Mouse (Mus musculus): Measurements from ENCODE around the gene Plscr1.

DNA sequence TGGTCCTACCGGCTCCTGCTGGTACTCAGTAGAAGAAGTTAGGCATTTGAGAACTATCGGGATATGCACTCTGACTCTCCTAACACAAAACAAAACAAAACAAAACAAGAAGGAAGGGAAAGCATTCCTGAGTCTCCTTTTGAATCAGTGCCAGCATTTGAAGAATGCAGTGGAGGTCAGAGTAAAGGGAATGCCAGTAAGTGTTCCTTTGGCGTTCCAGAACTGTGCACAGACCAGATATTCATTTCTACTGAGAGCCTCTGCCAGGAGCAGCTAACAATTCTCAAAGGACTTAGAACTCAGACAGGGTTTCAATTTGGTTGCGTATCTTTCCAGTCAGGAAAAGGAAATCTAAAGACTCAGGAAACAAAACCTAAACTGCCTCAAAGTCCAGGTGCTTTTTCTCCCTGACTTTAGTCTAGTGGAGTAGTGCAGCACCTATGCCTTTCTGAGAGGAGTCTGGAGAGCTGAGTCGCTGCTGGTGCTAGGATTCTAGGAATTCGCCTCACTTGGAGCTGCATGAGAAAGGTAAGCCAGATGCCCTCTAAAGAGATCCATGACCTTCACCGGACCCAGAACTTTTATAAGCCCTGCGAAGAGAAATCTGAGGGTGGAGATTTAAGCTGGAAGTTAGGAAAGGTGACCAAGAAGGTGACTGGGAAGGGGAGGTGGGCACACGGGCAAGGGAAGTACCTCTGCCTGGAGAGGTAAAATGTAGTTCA lies 26.1 kb downstream of the Plscr1 start, which contains the start of gene Plscr2:
- no peak for TF ChIP-seq CTCF (IDR thresholded peaks at IDR 0.05; ENCODE audit: insufficient read depth, low read length)
- TF ChIP-seq POLR2A (IDR thresholded peaks at IDR 0.05; ENCODE audit: borderline replicate concordance, extremely low read depth, low read depth, low read length), result no peak
